Mouse (Mus musculus) lung, embryonic 14.5 days (tissue): ENCODE measurements around the gene Plp1. TPM values are rescaled to one million over a fixed set of nuclear protein-coding genes. Genes with fewer than 3 reads are reported as not detected.

Experiments
- ATAC-seq: fragments of 200-750 bp; cut with Nextera tagmentation; 2 replicates; pipeline ENCODE4 v1.8.0; 2017; ENCODE audit warnings: mild to moderate bottlenecking, moderate TSS enrichment, moderate library complexity; ENCODE audit not compliant: insufficient read depth
- DNase-seq: peaks from one replicate; pipeline ENCODE4 v3.0.0-alpha.2; 2015
- H3K27ac ChIP-seq: fragments of 300-500 bp; sonication (generic); 2 replicates; pipeline ENCODE4 v1.5.1; 2014; ENCODE audit warnings: low read depth, mild to moderate bottlenecking, moderate library complexity
- H3K27me3 ChIP-seq: fragments of 300-500 bp; sonication (generic); 2 replicates; pipeline ENCODE4 v1.6.1; 2014; ENCODE audit warnings: low read length, control low read depth; ENCODE audit not compliant: insufficient read depth
- H3K36me3 ChIP-seq: fragments of 300-500 bp; sonication (generic); 2 replicates; pipeline ENCODE4 v1.6.1; 2014; ENCODE audit warnings: control low read depth; ENCODE audit not compliant: insufficient read depth
- H3K4me1 ChIP-seq: fragments of 300-500 bp; sonication (generic); 2 replicates; pipeline ENCODE4 v1.6.1; 2014; ENCODE audit warnings: antibody characterized with exemption, control low read depth; ENCODE audit not compliant: insufficient read depth
- H3K4me2 ChIP-seq: fragments of 300-500 bp; sonication (generic); 2 replicates; pipeline ENCODE4 v1.6.1; 2014; ENCODE audit warnings: mild to moderate bottlenecking
- H3K4me3 ChIP-seq: fragments of 300-500 bp; sonication (generic); 2 replicates; pipeline ENCODE4 v1.5.1; 2014; ENCODE audit warnings: low read depth, low read length
- H3K9ac ChIP-seq: fragments of 300-500 bp; sonication (generic); 2 replicates; pipeline ENCODE4 v1.6.1; 2014
- H3K9me3 ChIP-seq: fragments of 300-500 bp; sonication (generic); 2 replicates; pipeline ENCODE4 v1.6.1; 2016; ENCODE audit warnings: low read depth, low read length, control low read depth
- CTCF ChIP-seq: IDR thresholded peaks from 2 replicates; pipeline ENCODE4 v1.5.1; 2016; ENCODE audit warnings: antibody characterized with exemption, low read depth
- WGBS: fragments of 180-500 bp; shearing (Covaris S2); extraction: QIAGEN DNeasy Blood & Tissue Kit; methylation state at CpG from one replicate; pipeline ENCODE4 v1.1.7; 2014; 5-methylcytosine and 5-hydroxymethylcytosine counted together
- polyA plus RNA-seq: library from polyadenylated mRNA; unstranded; fragments of >200 nt; fragmentation: Nextera tagmentation; extraction: Ambion mirVana; gene quantifications from 2 replicates; pipeline ENCODE4 v1.2.1, GENCODE M21; 2014

The Plp1 gene
- polyA plus RNA-seq, 1 experiment from 2014 or later = 2.3 TPM

- TF ChIP-seq CTCF = peak; percentile 74
- ATAC-seq = peak; percentile 77; the same call in 1 of the 2 replicates
- WGBS = 9% methylated on average over 1 of the region's 1 CpGs
Measured at GRCm38 (mm10) chrX:136820250-136820649, 2.2 kb upstream of the Plp1 start.

GRCm38 (mm10) chrX:136825016-136825415 is 2.5 kb downstream of the Plp1 start:
- ATAC-seq (no peak), DNase-seq (no peak)
- Histone ChIP-seq H3K27ac (no peak overlapping the region), H3K27me3 (no peaks in the 10 kb centered on the region), H3K9me3 (no peaks in the 10 kb centered on the region), H3K4me1 (no peaks in the 10 kb centered on the region), H3K4me3 (no peak overlapping the region), H3K4me2 (no peak overlapping the region), H3K9ac (no peak overlapping the region), H3K36me3 (no peaks in the 10 kb centered on the region)
- WGBS = 66% methylated on average over 4 of the region's 4 CpGs
- TF ChIP-seq CTCF = no peak

More at GRCm38 (mm10) chrX:136820250-136820649, 2.2 kb upstream of the Plp1 start:
- Histone ChIP-seq H3K36me3 (no peaks in the 10 kb centered on the region), H3K4me1 (no peaks in the 10 kb centered on the region), H3K4me2 (no peak overlapping the region), H3K4me3 (no peak overlapping the region), H3K9ac (no peak overlapping the region), H3K27ac (no peak overlapping the region), H3K9me3 (no peaks in the 10 kb centered on the region), H3K27me3 (no peaks in the 10 kb centered on the region)
- peak; percentile 81 for DNase-seq

GRCm38 (mm10) chrX:136828610-136829009 is 6.1 kb downstream of the Plp1 start:
- Histone ChIP-seq H3K27ac (no peak overlapping the region), H3K4me1 (no peaks in the 10 kb centered on the region), H3K36me3 (no peaks in the 10 kb centered on the region), H3K9me3 (no peaks in the 10 kb centered on the region), H3K4me2 (no peak overlapping the region), H3K27me3 (no peaks in the 10 kb centered on the region), H3K9ac (no peak overlapping the region), H3K4me3 (no peak overlapping the region)
- DNase-seq (no peak), ATAC-seq (no peak)
- TF ChIP-seq CTCF = no peak

- Histone ChIP-seq H3K9me3 (no peaks in the 10 kb centered on the region), H3K27ac (no peak overlapping the region), H3K27me3 (no peaks in the 10 kb centered on the region), H3K4me1 (no peaks in the 10 kb centered on the region), H3K9ac (no peak overlapping the region), H3K4me3 (no peak overlapping the region), H3K36me3 (no peaks in the 10 kb centered on the region), H3K4me2 (no peak overlapping the region)
- peak; percentile 38 for TF ChIP-seq CTCF
- no peak for ATAC-seq
- DNase-seq = peak; percentile 20
- WGBS = 31% methylated on average over 3 of the region's 3 CpGs
Measured at GRCm38 (mm10) chrX:136850300-136850699, 27.8 kb downstream of the Plp1 start.

GRCm38 (mm10) chrX:136868061-136869040 is 45.9 kb downstream of the Plp1 start, which contains the start of gene Rab9b:
Rab9b (minus strand) TSS chrX:136868755.
- Histone ChIP-seq H3K27ac (no peak within 1 kb of the TSS), H3K36me3 (no peaks in the 10 kb centered on the region), H3K9me3 (no peaks in the 10 kb centered on the region), H3K4me1 (no peaks in the 10 kb centered on the region), H3K4me3 (peak within 1 kb of the TSS; percentile 38), H3K9ac (peak within 1 kb of the TSS; percentile 36), H3K27me3 (no peaks in the 10 kb centered on the region), H3K4me2 (peak within 1 kb of the TSS; percentile 73)
- ATAC-seq (peak; percentile 82; the same call in 1 of the 2 replicates), DNase-seq (peak; percentile 38)
- TF ChIP-seq CTCF = no peak
- WGBS = 17% methylated on average over 23 of the region's 36 CpGs

Other genes with a start within 250 kb of the Plp1 start
- gene Tceal3, start 231.8 kb upstream of the Plp1 start, polyA plus RNA-seq = 5.5 and 6.5 TPM in 2 replicates
- 10.3 and 10.4 TPM in 2 replicates for gene Tceal1, start 114.7 kb upstream of the Plp1 start, polyA plus RNA-seq
- gene Morf4l2, start 79.0 kb upstream of the Plp1 start, polyA plus RNA-seq = 572 and 614 TPM in 2 replicates
- 0.13 TPM in 1 of 2 replicates, not detected in the other for gene Glra4, start 42.5 kb upstream of the Plp1 start, polyA plus RNA-seq
- gene Rab9b, start 46.1 kb downstream of the Plp1 start, polyA plus RNA-seq = 0.04 and 0.16 TPM in 2 replicates
- gene H2bfm, start 104.7 kb downstream of the Plp1 start, polyA plus RNA-seq = not detected in 2 replicates
- gene Tmsb15b2, start 152.8 kb downstream of the Plp1 start, polyA plus RNA-seq = 27.6 and 44.5 TPM in 2 replicates
- 1.6 and 3.4 TPM in 2 replicates for gene Tmsb15l, start 154.2 kb downstream of the Plp1 start, polyA plus RNA-seq
- gene Tmsb15b1, start 154.2 kb downstream of the Plp1 start, polyA plus RNA-seq = 22.3 and 24.4 TPM in 2 replicates
- 13.4 and 15.6 TPM in 2 replicates for gene Zcchc18, start 170.5 kb downstream of the Plp1 start, polyA plus RNA-seq
- gene Slc25a53, start 215.6 kb downstream of the Plp1 start, polyA plus RNA-seq = 11.1 and 11.4 TPM in 2 replicates
- gene Fam199x, start 226.9 kb downstream of the Plp1 start, polyA plus RNA-seq = 14.3 and 14.9 TPM in 2 replicates